Mouse (Mus musculus) liver, postnatal 0 days (tissue): ENCODE results near the gene Naa40. TPM values are rescaled to one million over a fixed set of nuclear protein-coding genes. Genes with fewer than 3 reads are reported as not detected.

Experiments
- ATAC-seq: fragments of 200-750 bp; cut with Nextera tagmentation; 2 replicates; pipeline ENCODE4 v1.8.0; 2017; ENCODE audit warnings: mild to moderate bottlenecking, moderate library complexity
- DNase-seq: peaks from one replicate; pipeline ENCODE4 v3.0.0-alpha.2; 2016
- H3K27ac ChIP-seq: fragments of 300-500 bp; sonication (generic); 2 replicates; pipeline ENCODE4 v1.5.1; 2014; ENCODE audit warnings: antibody characterized with exemption, moderate library complexity, mild to moderate bottlenecking, low read depth
- H3K27me3 ChIP-seq: fragments of 300-500 bp; sonication (generic); 2 replicates; pipeline ENCODE4 v1.6.1; 2014; ENCODE audit warnings: low read length, control low read depth, mixed read lengths; ENCODE audit not compliant: insufficient read depth
- H3K36me3 ChIP-seq: fragments of 300-500 bp; sonication (generic); replicated peaks from 2 replicates; pipeline ENCODE4 v1.6.1; 2014; ENCODE audit warnings: mild to moderate bottlenecking, control low read depth, low read length, moderate library complexity, mixed read lengths; ENCODE audit not compliant: insufficient read depth
- H3K4me1 ChIP-seq: fragments of 300-500 bp; sonication (generic); 2 replicates; pipeline ENCODE4 v1.6.1; 2014; ENCODE audit warnings: antibody characterized with exemption, mild to moderate bottlenecking, control low read depth; ENCODE audit not compliant: insufficient read depth
- H3K4me2 ChIP-seq: fragments of 300-500 bp; sonication (generic); 2 replicates; pipeline ENCODE4 v1.6.1; 2014; ENCODE audit warnings: low read depth, mild to moderate bottlenecking, low read length, moderate library complexity, mixed read lengths
- H3K4me3 ChIP-seq: fragments of 300-500 bp; sonication (generic); 2 replicates; pipeline ENCODE4 v1.5.1; 2014; ENCODE audit warnings: low read depth, low read length
- H3K9ac ChIP-seq: fragments of 300-500 bp; sonication (generic); replicated peaks from 2 replicates; pipeline ENCODE4 v1.6.1; 2014; ENCODE audit warnings: mild to moderate bottlenecking, moderate library complexity
- H3K9me3 ChIP-seq: fragments of 300-500 bp; sonication (generic); 2 replicates; pipeline ENCODE4 v1.6.1; 2016; ENCODE audit warnings: mild to moderate bottlenecking, control low read depth, low read length, mixed read lengths
- CTCF ChIP-seq: sonication (generic); IDR thresholded peaks from 2 replicates; pipeline ENCODE4 v1.5.1; 2016; ENCODE audit warnings: antibody characterized with exemption, low read depth
- EP300 ChIP-seq: IDR thresholded peaks from 2 replicates; pipeline ENCODE4 v1.6.1; 2016; ENCODE audit warnings: antibody characterized with exemption, low read depth, mild to moderate bottlenecking
- WGBS: fragments of 180-500 bp; shearing (Covaris S2); extraction: QIAGEN DNeasy Blood & Tissue Kit; methylation state at CpG from one replicate; pipeline ENCODE4 v1.1.7; 2014; ENCODE audit not compliant: insufficient replicate concordance; 5-methylcytosine and 5-hydroxymethylcytosine counted together
- polyA plus RNA-seq: library from polyadenylated mRNA; unstranded; fragments of >200 nt; fragmentation: Nextera tagmentation; extraction: Ambion mirVana; gene quantifications from 2 replicates; pipeline ENCODE4 v1.2.1, GENCODE M21; 2015

The Naa40 gene
- polyA plus RNA-seq, 1 experiment from 2014 or later = 16.5 TPM

DNA sequence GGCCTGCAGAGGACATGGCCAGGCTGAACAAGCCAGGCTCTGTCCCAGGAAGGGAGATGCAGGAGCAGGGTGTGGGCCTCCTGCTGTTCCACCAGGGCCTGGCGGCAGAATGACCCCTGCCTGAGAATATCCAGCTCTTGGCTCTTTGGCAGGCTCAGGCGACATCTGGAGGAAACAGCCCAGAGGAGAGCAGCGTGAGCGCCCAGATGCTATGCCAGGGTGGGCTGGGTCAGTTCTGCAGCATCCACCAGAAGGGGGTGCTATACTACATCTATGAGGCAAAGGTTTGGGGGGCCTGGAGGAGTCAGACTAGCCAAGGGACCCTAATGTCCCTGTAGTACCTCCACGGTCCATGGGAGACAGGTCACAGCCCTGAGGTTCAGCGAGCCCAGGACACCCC is 38.1 kb upstream of the Naa40 start:
- Histone ChIP-seq H3K9me3 (no peaks in the 10 kb centered on the region), H3K4me2 (no peak overlapping the region), H3K4me3 (no peak overlapping the region), H3K36me3 (peaks cover 69% of the 10 kb centered on the region), H3K4me1 (no peaks in the 10 kb centered on the region), H3K27ac (no peak overlapping the region), H3K9ac (no peak overlapping the region), H3K27me3 (no peaks in the 10 kb centered on the region)
- ATAC-seq (peak; percentile 19; the same call in 1 of the 2 replicates), DNase-seq (no peak)
- TF ChIP-seq EP300 (no peak), CTCF (peak; percentile 67)
- WGBS = 56% methylated on average over 6 of the region's 6 CpGs

DNA sequence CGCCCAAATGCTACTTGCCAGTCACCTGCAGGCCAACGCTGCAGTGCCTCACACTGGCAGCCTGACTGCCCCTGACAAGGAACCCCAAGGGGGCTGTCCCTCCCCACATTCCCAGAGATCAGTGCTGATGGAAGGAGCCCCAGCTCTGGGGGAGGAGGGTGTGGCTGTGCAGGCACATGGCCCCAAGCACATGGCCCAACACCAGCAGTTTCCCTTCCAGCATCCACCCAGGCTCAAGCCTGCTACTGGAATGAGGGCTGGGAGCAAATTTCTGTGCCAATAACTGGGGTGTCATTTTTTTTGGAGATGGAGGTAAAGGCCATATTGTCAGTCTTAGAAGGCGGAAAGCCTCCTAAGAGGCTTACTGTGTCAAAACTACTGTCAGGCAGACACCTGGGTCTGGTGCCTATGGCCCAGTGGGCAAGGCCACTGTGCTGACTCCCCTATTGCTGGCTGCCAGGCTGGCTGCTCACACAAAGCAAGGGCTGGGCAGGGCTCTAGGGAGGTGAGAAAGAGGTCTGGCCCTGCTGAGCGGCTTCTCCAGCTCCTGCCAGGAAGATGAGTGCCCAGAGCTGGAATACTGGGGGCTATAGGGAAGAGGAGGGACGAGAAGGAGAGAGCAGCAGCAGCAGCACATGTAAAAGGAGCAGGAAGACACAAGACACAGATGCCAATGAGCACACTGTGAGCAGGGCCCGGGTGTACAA is 37.4 kb upstream of the Naa40 start:
- Histone ChIP-seq H3K4me1 (no peaks in the 10 kb centered on the region), H3K9me3 (no peaks in the 10 kb centered on the region), H3K27me3 (no peaks in the 10 kb centered on the region), H3K27ac (no peak overlapping the region), H3K9ac (no peak overlapping the region), H3K4me3 (no peak overlapping the region), H3K4me2 (no peak overlapping the region), H3K36me3 (peaks cover 62% of the 10 kb centered on the region)
- no peak for DNase-seq
- ATAC-seq = no peak
- 83% methylated on average over 6 of the region's 6 CpGs for WGBS
- TF ChIP-seq EP300 (no peak), CTCF (no peak)

DNA sequence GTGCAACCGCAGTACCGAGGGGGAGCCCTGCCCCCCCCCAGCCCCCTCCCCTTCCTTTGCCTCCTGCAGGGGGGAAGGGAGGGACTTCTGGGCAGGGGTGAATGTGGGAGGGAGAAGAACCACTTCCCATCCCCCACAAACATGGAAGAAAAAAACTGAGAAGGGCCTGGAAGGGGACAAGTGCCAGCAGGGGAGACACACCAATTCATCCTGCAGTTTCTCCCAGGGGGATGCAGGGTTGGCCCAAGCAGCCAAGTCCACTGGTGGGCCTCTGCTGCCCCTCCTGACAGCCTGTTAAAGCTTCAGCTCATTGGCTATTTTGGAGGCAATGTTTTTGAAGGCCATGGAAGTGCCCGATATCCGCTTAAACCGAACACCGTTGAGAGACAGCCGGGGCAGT is 35.8 kb upstream of the Naa40 start:
- WGBS = 91% methylated on average over 7 of the region's 7 CpGs
- Histone ChIP-seq H3K36me3 (peaks cover 46% of the 10 kb centered on the region), H3K4me2 (no peak overlapping the region)

DNA sequence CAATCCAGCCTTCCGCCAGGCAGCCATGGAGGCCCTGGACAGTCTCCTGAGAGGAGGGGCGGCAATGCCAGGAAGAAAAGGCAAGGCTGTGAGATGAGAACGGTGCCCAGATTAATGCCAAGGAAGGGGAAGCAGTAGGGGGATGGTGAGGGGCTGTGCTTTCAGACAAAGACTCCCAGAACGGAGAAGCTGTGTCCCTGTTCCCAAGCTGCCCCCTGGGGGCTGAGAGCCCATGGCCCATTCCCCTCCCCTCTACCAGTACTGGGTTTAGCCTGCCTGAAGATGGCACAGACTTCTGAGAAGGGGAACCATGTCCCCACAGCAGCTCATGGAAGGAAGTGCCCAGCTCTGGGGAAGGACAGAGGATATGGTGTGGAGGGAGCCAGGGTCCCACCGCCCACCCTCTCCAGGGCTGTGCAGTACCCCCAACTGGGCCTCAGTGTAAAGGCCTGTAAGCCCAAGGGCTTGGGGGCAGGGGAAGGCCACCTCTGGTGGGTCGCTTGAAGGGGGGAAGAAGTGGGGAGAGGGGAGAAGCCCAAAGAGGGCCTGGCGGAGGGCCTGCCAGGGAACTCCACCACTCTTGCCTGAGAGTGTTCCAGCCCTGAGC is 35.2 kb upstream of the Naa40 start:
- Histone ChIP-seq H3K27me3 (no peaks in the 10 kb centered on the region), H3K36me3 (peaks cover 40% of the 10 kb centered on the region), H3K4me2 (no peak overlapping the region), H3K9me3 (no peaks in the 10 kb centered on the region), H3K9ac (no peak overlapping the region), H3K4me1 (no peaks in the 10 kb centered on the region), H3K4me3 (no peak overlapping the region), H3K27ac (no peak overlapping the region)
- WGBS = 86% methylated on average over 7 of the region's 7 CpGs
- DNase-seq (no peak), ATAC-seq (no peak)
- TF ChIP-seq EP300 = no peak
- TF ChIP-seq CTCF = no peak

More for the DNA sequence above, 35.8 kb upstream of the Naa40 start:
- H3K4me3 ChIP-seq = no peak overlapping the region
- no peak overlapping the region for H3K27ac ChIP-seq
- H3K9ac ChIP-seq = no peak overlapping the region
- no peaks in the 10 kb centered on the region for H3K4me1 ChIP-seq
- no peaks in the 10 kb centered on the region for H3K9me3 ChIP-seq
- ATAC-seq (no peak), DNase-seq (no peak)
- no peak for TF ChIP-seq EP300
- no peak for TF ChIP-seq CTCF
- no peaks in the 10 kb centered on the region for H3K27me3 ChIP-seq

DNA sequence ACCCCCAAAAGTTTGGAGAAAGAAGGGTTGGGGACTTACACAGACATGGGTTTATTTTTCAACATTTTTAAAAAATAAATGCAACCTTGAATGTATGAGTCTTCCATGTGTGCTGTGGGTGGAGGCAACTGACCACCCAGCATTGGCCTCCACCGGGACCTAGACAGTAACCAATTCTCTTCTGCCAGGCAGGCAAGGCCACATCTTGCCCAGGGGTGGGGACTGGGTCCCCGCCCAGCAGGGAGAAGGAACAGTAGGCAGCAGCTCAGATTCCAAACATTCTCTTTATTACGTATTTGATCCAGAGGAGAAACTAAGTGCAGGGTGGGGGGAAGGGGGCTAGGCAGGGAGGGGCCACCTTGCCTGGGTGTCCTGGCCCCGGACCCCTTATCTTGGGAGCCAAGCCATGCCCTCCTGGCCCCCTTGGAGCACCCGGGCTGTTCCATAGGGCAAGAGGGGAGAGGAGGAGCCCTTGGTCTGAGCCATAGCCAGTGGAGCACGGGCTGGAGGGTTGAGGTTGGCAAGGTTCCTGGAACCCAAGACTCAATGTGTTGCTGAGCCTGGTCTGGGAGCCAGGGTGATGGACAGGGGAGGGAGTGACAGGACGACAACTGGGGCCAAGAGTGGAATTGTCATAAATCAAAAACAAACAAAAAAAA is 34.3 kb upstream of the Naa40 start:
- no peak overlapping the region for H3K9ac ChIP-seq
- H3K4me2 ChIP-seq = no peak overlapping the region
- H3K4me3 ChIP-seq = no peak overlapping the region
- no peaks in the 10 kb centered on the region for H3K9me3 ChIP-seq
- ATAC-seq = no peak
- H3K36me3 ChIP-seq = peaks cover 31% of the 10 kb centered on the region
- no peaks in the 10 kb centered on the region for H3K4me1 ChIP-seq
- no peak for DNase-seq
- WGBS = 71% methylated on average over 7 of the region's 7 CpGs
- TF ChIP-seq CTCF (no peak), EP300 (no peak)
- H3K27ac ChIP-seq = no peak overlapping the region
- H3K27me3 ChIP-seq = no peaks in the 10 kb centered on the region

DNA sequence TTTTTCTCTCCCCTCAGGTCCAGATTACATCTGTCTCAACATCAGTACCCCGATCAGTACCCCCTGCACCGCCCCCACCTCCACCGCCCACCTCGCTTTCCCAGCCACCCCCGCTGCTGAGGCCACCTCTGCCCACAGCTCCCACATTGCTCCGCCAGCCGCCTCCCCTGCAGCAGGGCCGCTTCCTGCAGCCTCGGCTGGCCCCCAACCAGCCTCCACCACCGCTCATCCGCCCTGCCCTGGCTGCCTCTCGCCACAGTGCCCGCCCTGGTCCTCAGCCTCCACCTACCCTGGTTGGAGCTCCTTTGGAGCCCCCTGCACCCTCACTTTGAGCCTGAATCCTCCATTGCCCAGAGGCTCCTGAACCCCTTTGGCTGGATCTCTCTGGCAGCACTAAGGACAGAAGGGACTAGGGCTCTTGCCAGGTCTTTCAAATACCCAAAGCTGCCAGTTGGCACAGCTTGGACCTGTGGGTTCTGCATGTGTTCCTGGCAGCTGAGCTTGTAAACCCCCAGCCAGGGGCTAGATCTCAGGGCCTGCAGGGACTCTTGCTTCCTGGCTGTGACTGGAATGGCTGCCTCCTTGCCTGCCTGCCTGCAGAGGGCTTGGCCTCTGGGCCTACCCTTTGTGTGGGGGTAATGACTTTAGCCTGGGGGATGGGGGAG is 33.5 kb upstream of the Naa40 start:
- 70% methylated on average over 13 of the region's 13 CpGs for WGBS
- H3K9me3 ChIP-seq = no peaks in the 10 kb centered on the region
- TF ChIP-seq EP300 (no peak), CTCF (no peak)
- peaks cover 3% of the 10 kb centered on the region; the same call in 1 of the 2 replicates for H3K4me1 ChIP-seq
- H3K4me2 ChIP-seq = no peak overlapping the region
- no peak overlapping the region for H3K4me3 ChIP-seq
- peaks cover 25% of the 10 kb centered on the region for H3K36me3 ChIP-seq
- peaks cover 2% of the 10 kb centered on the region; the same call in 1 of the 2 replicates for H3K27me3 ChIP-seq
- H3K9ac ChIP-seq = no peak overlapping the region
- DNase-seq (no peak), ATAC-seq (no peak)
- H3K27ac ChIP-seq = no peak overlapping the region
